Mouse (Mus musculus) kidney, embryonic 15.5 days (tissue): ENCODE results near the gene Nos1. TPM values are rescaled to one million over a fixed set of nuclear protein-coding genes. Genes with fewer than 3 reads are reported as not detected.

ENCODE experiments used
- ATAC-seq: fragments of 200-750 bp; cut with Nextera tagmentation; replicated peaks from 2 replicates; pipeline ENCODE4 v1.8.0; 2017; ENCODE audit warnings: moderate TSS enrichment; ENCODE audit not compliant: low FRiP score
- H3K27ac ChIP-seq: fragments of 300-500 bp; sonication (generic); 2 replicates; pipeline ENCODE4 v1.5.1; 2015; ENCODE audit warnings: mild to moderate bottlenecking, inconsistent platforms
- H3K27me3 ChIP-seq: fragments of 300-500 bp; sonication (generic); 2 replicates; pipeline ENCODE4 v1.6.1; 2015; ENCODE audit warnings: inconsistent platforms
- H3K36me3 ChIP-seq: fragments of 300-500 bp; sonication (generic); 2 replicates; pipeline ENCODE4 v1.6.1; 2015; ENCODE audit warnings: inconsistent platforms
- H3K4me1 ChIP-seq: fragments of 300-500 bp; sonication (generic); 2 replicates; pipeline ENCODE4 v1.6.1; 2015; ENCODE audit warnings: inconsistent platforms
- H3K4me2 ChIP-seq: fragments of 300-500 bp; sonication (generic); 2 replicates; pipeline ENCODE4 v1.6.1; 2015; ENCODE audit warnings: moderate library complexity, mild to moderate bottlenecking, inconsistent platforms
- H3K4me3 ChIP-seq: fragments of 300-500 bp; sonication (generic); replicated peaks from 2 replicates; pipeline ENCODE4 v1.5.1; 2015; ENCODE audit warnings: mild to moderate bottlenecking, inconsistent platforms
- H3K9ac ChIP-seq: fragments of 300-500 bp; sonication (generic); 2 replicates; pipeline ENCODE4 v1.6.1; 2015; ENCODE audit warnings: mild to moderate bottlenecking, inconsistent platforms
- H3K9me3 ChIP-seq: fragments of 300-500 bp; sonication (generic); replicated peaks from 2 replicates; pipeline ENCODE4 v1.6.1; 2016; ENCODE audit warnings: inconsistent platforms
- WGBS: fragments of 180-500 bp; shearing (Covaris S2); methylation state at CpG from one replicate; pipeline ENCODE4 v1.1.7; 2015; ENCODE audit warnings: mixed read lengths; 5-methylcytosine and 5-hydroxymethylcytosine counted together
- polyA plus RNA-seq: library from polyadenylated mRNA; unstranded; fragments of >200 nt; fragmentation: Nextera tagmentation; extraction: Ambion mirVana; gene quantifications from 2 replicates; pipeline ENCODE4 v1.2.1, GENCODE M21; 2015

Nos1 gene
- polyA plus RNA-seq, 1 experiment from 2014 or later, result 0.92 TPM

GRCm38 (mm10) chr5:117993550-117993949, 212.7 kb downstream of the Nos1 start:
- Histone ChIP-seq H3K27me3 (no peaks in the 10 kb centered on the region), H3K36me3 (peaks cover 100% of the 10 kb centered on the region), H3K27ac (no peak overlapping the region), H3K9me3 (no peaks in the 10 kb centered on the region), H3K4me1 (no peaks in the 10 kb centered on the region), H3K9ac (no peak overlapping the region), H3K4me3 (no peak overlapping the region), H3K4me2 (no peak overlapping the region)
- ATAC-seq, result no peak
- WGBS, result 89% methylated on average over 6 of the region's 6 CpGs

GRCm38 (mm10) chr5:117995372-117995901, 214.6 kb downstream of the Nos1 start:
- ATAC-seq, result no peak
- Histone ChIP-seq H3K4me2 (no peak overlapping the region), H3K9me3 (no peaks in the 10 kb centered on the region), H3K36me3 (peaks cover 100% of the 10 kb centered on the region), H3K27ac (no peak overlapping the region), H3K4me1 (no peaks in the 10 kb centered on the region), H3K27me3 (no peaks in the 10 kb centered on the region), H3K9ac (no peak overlapping the region), H3K4me3 (no peak overlapping the region)
- 86% methylated on average over 8 of the region's 8 CpGs for WGBS

GRCm38 (mm10) chr5:117995911-117996310, 215.1 kb downstream of the Nos1 start:
- 86% methylated on average over 6 of the region's 6 CpGs for WGBS
- no peak for ATAC-seq

GRCm38 (mm10) chr5:117996581-117996980, 215.7 kb downstream of the Nos1 start:
- Histone ChIP-seq H3K4me1 (no peaks in the 10 kb centered on the region), H3K4me3 (no peak overlapping the region), H3K27me3 (no peaks in the 10 kb centered on the region), H3K4me2 (no peak overlapping the region), H3K36me3 (peaks cover 100% of the 10 kb centered on the region), H3K9me3 (no peaks in the 10 kb centered on the region), H3K9ac (no peak overlapping the region), H3K27ac (no peak overlapping the region)
- no peak for ATAC-seq
- 92% methylated on average over 6 of the region's 6 CpGs for WGBS

More at GRCm38 (mm10) chr5:117995911-117996310, 215.1 kb downstream of the Nos1 start:
- Histone ChIP-seq H3K27ac (no peak overlapping the region), H3K9ac (no peak overlapping the region), H3K36me3 (peaks cover 100% of the 10 kb centered on the region), H3K4me2 (no peak overlapping the region), H3K9me3 (no peaks in the 10 kb centered on the region), H3K4me3 (no peak overlapping the region), H3K4me1 (no peaks in the 10 kb centered on the region), H3K27me3 (no peaks in the 10 kb centered on the region)

GRCm38 (mm10) chr5:117997434-117997970, 216.7 kb downstream of the Nos1 start:
- H3K27me3 ChIP-seq, result no peaks in the 10 kb centered on the region
- no peaks in the 10 kb centered on the region for H3K4me1 ChIP-seq
- no peak overlapping the region for H3K4me3 ChIP-seq
- no peak for ATAC-seq
- no peak overlapping the region for H3K27ac ChIP-seq
- H3K4me2 ChIP-seq, result no peak overlapping the region
- WGBS, result 73% methylated on average over 10 of the region's 10 CpGs
- H3K9me3 ChIP-seq, result no peaks in the 10 kb centered on the region
- peaks cover 100% of the 10 kb centered on the region for H3K36me3 ChIP-seq
- no peak overlapping the region for H3K9ac ChIP-seq

GRCm38 (mm10) chr5:117999061-117999460, 218.2 kb downstream of the Nos1 start:
- Histone ChIP-seq H3K27ac (no peak overlapping the region), H3K4me2 (no peak overlapping the region), H3K9me3 (no peaks in the 10 kb centered on the region), H3K9ac (no peak overlapping the region), H3K36me3 (peaks cover 100% of the 10 kb centered on the region), H3K4me1 (no peaks in the 10 kb centered on the region), H3K27me3 (no peaks in the 10 kb centered on the region), H3K4me3 (no peak overlapping the region)
- no peak for ATAC-seq
- WGBS, result 89% methylated on average over 7 of the region's 7 CpGs

GRCm38 (mm10) chr5:117999584-117999983, 218.8 kb downstream of the Nos1 start:
- WGBS, result 81% methylated on average over 11 of the region's 11 CpGs
- H3K4me3 ChIP-seq, result no peak overlapping the region
- no peaks in the 10 kb centered on the region for H3K27me3 ChIP-seq
- H3K9me3 ChIP-seq, result no peaks in the 10 kb centered on the region
- H3K9ac ChIP-seq, result no peak overlapping the region
- H3K27ac ChIP-seq, result no peak overlapping the region
- ATAC-seq, result no peak
- peaks cover 100% of the 10 kb centered on the region for H3K36me3 ChIP-seq
- no peaks in the 10 kb centered on the region for H3K4me1 ChIP-seq
- no peak overlapping the region for H3K4me2 ChIP-seq

- Histone ChIP-seq H3K36me3 (peaks cover 98% of the 10 kb centered on the region), H3K9ac (no peak overlapping the region), H3K27ac (no peak overlapping the region), H3K4me3 (no peak overlapping the region), H3K4me2 (no peak overlapping the region), H3K27me3 (no peaks in the 10 kb centered on the region), H3K9me3 (no peaks in the 10 kb centered on the region), H3K4me1 (no peaks in the 10 kb centered on the region)
- no peak for ATAC-seq
- 33% methylated on average over 9 of the region's 9 CpGs for WGBS
These were observed 221.2 kb downstream of the Nos1 start for GRCm38 (mm10) chr5:118002059-118002458.

- H3K27me3 ChIP-seq, result no peaks in the 10 kb centered on the region
- peaks cover 98% of the 10 kb centered on the region for H3K36me3 ChIP-seq
- no peak overlapping the region for H3K9ac ChIP-seq
- H3K4me1 ChIP-seq, result peaks cover 8% of the 10 kb centered on the region
- no peak overlapping the region for H3K4me3 ChIP-seq
- no peak overlapping the region for H3K4me2 ChIP-seq
- H3K9me3 ChIP-seq, result no peaks in the 10 kb centered on the region
- H3K27ac ChIP-seq, result no peak overlapping the region
- 79% methylated on average over 8 of the region's 8 CpGs for WGBS
- no peak for ATAC-seq
These were observed 223.8 kb downstream of the Nos1 start for GRCm38 (mm10) chr5:118004619-118005018.

GRCm38 (mm10) chr5:118005728-118006127, 224.9 kb downstream of the Nos1 start:
- Histone ChIP-seq H3K36me3 (peaks cover 96% of the 10 kb centered on the region), H3K4me3 (no peak overlapping the region), H3K9me3 (no peaks in the 10 kb centered on the region), H3K27me3 (no peaks in the 10 kb centered on the region), H3K4me2 (no peak overlapping the region), H3K27ac (no peak overlapping the region), H3K4me1 (peaks cover 8% of the 10 kb centered on the region), H3K9ac (no peak overlapping the region)
- WGBS, result 100% methylated on average over 1 of the region's 1 CpGs
- ATAC-seq, result no peak

- H3K4me2 ChIP-seq, result no peak overlapping the region
- H3K4me1 ChIP-seq, result peaks cover 8% of the 10 kb centered on the region
- H3K27me3 ChIP-seq, result no peaks in the 10 kb centered on the region
- no peak for ATAC-seq
- no peak overlapping the region for H3K4me3 ChIP-seq
- H3K9me3 ChIP-seq, result no peaks in the 10 kb centered on the region
- WGBS, result 88% methylated on average over 13 of the region's 13 CpGs
- H3K36me3 ChIP-seq, result peaks cover 73% of the 10 kb centered on the region
- no peak overlapping the region for H3K27ac ChIP-seq
- no peak overlapping the region for H3K9ac ChIP-seq
These were observed 227.5 kb downstream of the Nos1 start for GRCm38 (mm10) chr5:118008344-118008743.
